Mouse (Mus musculus) spleen, embryonic (tissue): ENCODE measurements around the gene Amdhd2.

ENCODE experiments used
- CTCF ChIA-PET: fragments of 350-600 bp; sonication (Branson Sonifier 250); formaldehyde crosslinking; loops from one replicate; lab custom pipeline; 2022; lab: Charles Lee

Gene Amdhd2

GRCm38 (mm10) chr17:24113031-24113430, 50.5 kb downstream of the Amdhd2 start:
- CTCF ChIA-PET, result no interaction called here

- CTCF ChIA-PET, result no interaction called here
Observed at GRCm38 (mm10) chr17:24111256-24111655, 52.3 kb downstream of the Amdhd2 start.

- CTCF ChIA-PET, result no interaction called here
Observed at GRCm38 (mm10) chr17:24108896-24109295, 54.7 kb downstream of the Amdhd2 start.
